Mouse (Mus musculus): Measurements from ENCODE around the gene Zscan20. TPM values are rescaled to one million over a fixed set of nuclear protein-coding genes. Genes with fewer than 3 reads are reported as not detected.
"Not testable (repeated sequence)": the region's sequence is repeated elsewhere in the genome, so short reads cannot be mapped to it uniquely, and the experiment has no call there.

The Zscan20 gene
- polyA plus RNA-seq, 1 experiment from 2014 or later: 4.7 TPM

DNA sequence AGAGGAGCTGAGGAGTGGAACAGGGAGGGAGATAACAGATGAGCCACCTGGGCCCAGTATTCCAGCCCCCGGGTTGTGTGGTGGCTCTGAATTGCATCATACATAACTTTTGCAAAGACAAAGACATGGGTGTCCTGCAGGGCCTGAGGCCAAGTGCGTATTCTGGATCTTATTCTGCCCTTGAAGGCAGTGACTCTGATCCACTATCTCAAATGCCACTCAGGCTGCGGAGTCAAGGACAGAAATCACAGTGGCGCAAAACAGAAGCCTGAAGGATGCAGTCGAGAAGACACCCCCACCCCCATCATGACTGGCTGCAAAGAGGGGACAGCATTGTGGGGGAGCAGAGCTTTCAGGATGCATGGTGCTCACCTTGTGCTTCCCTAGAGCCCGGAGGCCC is 59.1 kb downstream of the Zscan20 start:
- no peak overlapping the region for H3K4me2 ChIP-seq
- H3K27ac ChIP-seq (ENCODE audit: poor library complexity, severe bottlenecking): no peak overlapping the region
- no peak overlapping the region for H3K4me3 ChIP-seq
- WGBS: 65% methylated on average over 6 of the region's 6 CpGs
- no peak for ATAC-seq (ENCODE audit: insufficient number of reproducible peaks, low FRiP score)
- no peaks in the 10 kb centered on the region for H3K36me3 ChIP-seq
- H3K27me3 ChIP-seq (replicated peaks): peaks cover 8% of the 10 kb centered on the region; the same call in 1 of the 2 replicates
- no peak overlapping the region for H3K9ac ChIP-seq
- no peaks in the 10 kb centered on the region for H3K4me1 ChIP-seq (replicated peaks)
- H3K9me3 ChIP-seq (replicated peaks): no peaks in the 10 kb centered on the region

- not testable (repeated sequence) for H3K27me3 ChIP-seq (replicated peaks); H3K36me3 ChIP-seq; H3K27ac ChIP-seq (ENCODE audit: poor library complexity, severe bottlenecking); H3K4me2 ChIP-seq; H3K4me3 ChIP-seq; H3K9ac ChIP-seq; H3K9me3 ChIP-seq (replicated peaks); H3K4me1 ChIP-seq (replicated peaks); ATAC-seq (ENCODE audit: insufficient number of reproducible peaks, low FRiP score)
- 72% methylated on average over 2 of the region's 2 CpGs for WGBS
Measured at GRCm38 (mm10) chr4:128543956-128544486, 65.9 kb downstream of the Zscan20 start.

DNA sequence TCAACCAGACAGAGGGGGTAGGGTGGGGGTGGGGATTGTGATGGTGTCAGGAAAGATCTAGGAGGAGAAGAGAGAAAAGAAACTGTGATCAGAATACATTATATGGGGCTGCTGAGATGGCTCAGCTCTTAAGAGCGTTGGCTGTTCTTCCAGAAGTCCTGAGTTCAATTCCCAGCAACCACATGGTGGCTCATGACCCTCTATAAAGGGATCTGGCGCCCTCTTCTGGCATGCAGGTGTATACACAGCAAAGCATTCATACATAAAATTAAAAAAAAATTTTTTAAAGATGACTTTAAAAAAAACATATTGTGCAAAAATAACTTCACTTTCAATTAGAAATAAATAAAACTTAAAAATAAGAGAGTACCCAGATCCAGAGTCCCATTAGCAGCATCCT is 66.5 kb downstream of the Zscan20 start:
- H3K36me3 ChIP-seq: no peaks in the 10 kb centered on the region
- WGBS: 30% methylated on average over 2 of the region's 2 CpGs
- no peak for ATAC-seq (ENCODE audit: insufficient number of reproducible peaks, low FRiP score)
- H3K9me3 ChIP-seq (replicated peaks): no peaks in the 10 kb centered on the region
- H3K4me1 ChIP-seq (replicated peaks): no peaks in the 10 kb centered on the region
- no peak overlapping the region for H3K4me3 ChIP-seq
- no peak overlapping the region for H3K4me2 ChIP-seq
- no peak overlapping the region for H3K27ac ChIP-seq (ENCODE audit: poor library complexity, severe bottlenecking)
- H3K9ac ChIP-seq: no peak overlapping the region
- H3K27me3 ChIP-seq (replicated peaks): no peaks in the 10 kb centered on the region; the same call in 1 of the 2 replicates

Other genes with a start within 250 kb of the Zscan20 start
- 0.22 and 0.46 TPM in 2 replicates for gene Tlr12, start 8.5 kb upstream of the Zscan20 start, polyA plus RNA-seq (2016; fragmentation: Nextera tagmentation; extraction: Ambion mirVana)
- gene Phc2, start 44.6 kb upstream of the Zscan20 start, polyA plus RNA-seq (2016; fragmentation: Nextera tagmentation; extraction: Ambion mirVana): 53.3 and 58.5 TPM in 2 replicates
- gene A3galt2, start 145.3 kb upstream of the Zscan20 start, polyA plus RNA-seq (2016; fragmentation: Nextera tagmentation; extraction: Ambion mirVana): 0.09 TPM in 2 replicates
- gene Zfp362, start 195.9 kb upstream of the Zscan20 start, polyA plus RNA-seq (2016; fragmentation: Nextera tagmentation; extraction: Ambion mirVana): 21.3 and 21.8 TPM in 2 replicates